Mouse (Mus musculus) heart, adult 18-20 months (tissue): ENCODE measurements at regions not wholly inside any gene's neighbourhood (a gene's known extent, or its start where the extent isn't known, plus 50 kb on each side); places are given as distances from the start of the nearest gene placed in this dataset.

Source experiments
- DNase-seq, 2 experiments: peaks; one replicate each; pipeline ENCODE4 v3.0.0; 2021 to 2022; ENCODE audit warnings: mixed read lengths in 1 of 2

DNA sequence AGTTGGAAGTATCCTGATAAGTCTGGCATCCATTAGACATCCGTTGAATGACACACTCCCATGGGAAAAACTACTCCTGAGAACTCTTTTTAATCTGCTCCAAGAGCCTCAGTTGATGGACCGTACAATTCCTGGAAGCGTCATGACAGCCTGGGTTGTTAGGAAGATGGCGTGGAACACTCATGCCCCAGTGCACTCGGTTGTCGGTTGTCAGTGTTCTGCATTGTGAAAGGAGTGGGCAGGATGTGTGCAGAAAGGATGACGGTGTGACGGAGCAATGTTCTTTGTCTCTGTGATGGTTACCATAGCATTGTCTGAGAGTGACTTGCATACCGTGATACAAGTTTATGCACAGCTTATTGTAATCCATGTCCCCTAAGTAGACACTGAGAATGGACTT is 164.4 kb downstream of the Slc30a10 start:
- DNase-seq, result no peak

DNA sequence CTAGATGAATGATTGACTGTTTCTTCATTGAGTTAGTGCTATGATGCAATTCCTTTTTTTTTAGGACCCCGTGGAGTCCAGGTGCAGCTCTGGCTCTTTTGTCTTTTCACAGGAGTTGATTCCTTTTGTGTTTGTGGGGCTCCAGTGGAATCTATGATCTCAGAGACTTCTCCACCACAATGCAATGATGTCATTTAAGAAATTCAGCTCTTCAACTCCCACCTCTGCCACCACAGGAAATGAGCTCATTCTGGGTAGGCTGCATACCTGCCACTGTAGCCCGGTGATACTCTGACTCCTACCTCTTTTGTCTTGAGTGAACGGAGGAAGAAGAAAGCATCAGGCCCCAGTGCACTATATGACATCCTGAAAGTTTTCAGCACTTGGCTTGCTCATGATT is 173.8 kb downstream of the Slc30a10 start:
- no peak for DNase-seq

- peak in 1 of 2 experiments; percentile 5 for DNase-seq
These were observed 175.3 kb downstream of the Slc30a10 start for GRCm38 (mm10) chr1:185629976-185630375.

- DNase-seq, result no peak
These were observed 184.0 kb downstream of the Slc30a10 start for GRCm38 (mm10) chr1:185638631-185639030.

DNA sequence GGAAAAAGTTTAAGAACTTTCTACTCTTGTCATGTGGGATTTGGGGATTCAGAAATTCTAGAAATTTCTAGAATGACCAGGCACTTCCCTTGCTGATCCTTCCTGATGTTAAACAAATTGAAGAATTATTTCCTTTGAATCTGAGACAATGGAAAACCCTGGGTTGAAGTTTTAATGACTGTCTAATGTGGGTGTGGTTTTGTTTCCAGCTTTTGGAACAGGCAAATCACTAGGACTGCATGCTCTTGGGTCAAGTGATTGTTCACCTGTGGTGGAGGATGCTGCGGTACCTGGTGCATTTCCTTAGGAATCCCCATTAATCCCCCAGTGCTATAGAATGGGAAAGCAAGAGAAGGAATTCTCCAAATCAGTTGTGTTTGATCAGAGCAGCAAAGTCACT is 184.8 kb downstream of the Slc30a10 start:
- no peak for DNase-seq

GRCm38 (mm10) chr1:185644026-185644425 is 189.4 kb downstream of the Slc30a10 start:
- peak in 1 of 2 experiments; percentile 21 for DNase-seq

DNA sequence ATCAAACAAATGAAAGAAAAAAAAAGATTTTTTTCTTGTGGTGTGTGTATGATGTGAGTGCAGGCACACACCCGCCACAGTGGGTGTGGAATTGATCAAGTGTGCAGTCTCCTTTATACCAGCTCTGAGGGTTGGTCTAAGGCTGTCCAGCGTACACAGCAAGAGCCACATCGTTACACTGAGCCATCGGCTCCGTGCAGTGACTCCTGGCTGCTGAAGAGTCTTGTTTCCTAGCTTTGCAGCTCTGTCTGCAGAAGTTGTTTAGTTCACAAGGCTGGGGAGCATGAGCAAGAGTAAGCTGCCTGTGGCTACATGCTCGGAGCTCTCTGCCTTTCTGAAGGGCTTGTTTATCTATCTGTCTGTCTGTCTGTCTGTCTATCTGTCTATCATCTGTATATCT is 193.5 kb downstream of the Slc30a10 start:
- DNase-seq, result no peak

GRCm38 (mm10) chr1:185648926-185649325 is 194.3 kb downstream of the Slc30a10 start:
- no peak for DNase-seq

DNA sequence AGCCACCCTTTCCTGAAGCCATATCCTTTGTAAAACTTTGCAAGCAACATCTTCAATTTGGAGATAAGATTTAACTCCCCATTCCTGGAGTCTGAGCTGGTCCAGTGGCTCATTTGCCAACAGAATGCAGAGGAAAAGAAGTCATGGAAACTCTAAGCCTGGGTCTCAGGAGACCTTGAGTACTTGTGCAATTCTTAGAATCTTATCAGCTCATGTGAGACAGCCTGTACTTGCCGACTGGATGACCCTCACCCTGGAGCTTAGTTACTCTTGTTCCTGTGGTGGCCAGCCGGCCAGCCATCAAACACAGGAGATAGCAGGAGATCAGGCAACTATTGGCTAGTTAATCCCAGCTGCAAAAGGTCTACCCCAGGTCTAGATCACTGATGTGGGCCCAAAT is 196.3 kb downstream of the Slc30a10 start:
- peak; percentile 32 to 71 for DNase-seq

- peak in 1 of 2 experiments; percentile 15 for DNase-seq
These were observed 200.4 kb downstream of the Slc30a10 start for GRCm38 (mm10) chr1:185655021-185655420.

- no peak for DNase-seq
These were observed 200.8 kb downstream of the Slc30a10 start for GRCm38 (mm10) chr1:185655461-185655860.

GRCm38 (mm10) chr1:185657286-185657685 is 202.6 kb downstream of the Slc30a10 start:
- DNase-seq, result no peak

- no peak for DNase-seq
These were observed 204.8 kb downstream of the Slc30a10 start for GRCm38 (mm10) chr1:185659476-185659875.

- no peak for DNase-seq
These were observed 207.7 kb downstream of the Slc30a10 start for GRCm38 (mm10) chr1:185662336-185662735.

- DNase-seq, result no peak
These were observed 215.5 kb downstream of the Slc30a10 start for GRCm38 (mm10) chr1:185670029-185670741.

- no peak for DNase-seq
These were observed 218.3 kb downstream of the Slc30a10 start for GRCm38 (mm10) chr1:185672940-185673339.

DNA sequence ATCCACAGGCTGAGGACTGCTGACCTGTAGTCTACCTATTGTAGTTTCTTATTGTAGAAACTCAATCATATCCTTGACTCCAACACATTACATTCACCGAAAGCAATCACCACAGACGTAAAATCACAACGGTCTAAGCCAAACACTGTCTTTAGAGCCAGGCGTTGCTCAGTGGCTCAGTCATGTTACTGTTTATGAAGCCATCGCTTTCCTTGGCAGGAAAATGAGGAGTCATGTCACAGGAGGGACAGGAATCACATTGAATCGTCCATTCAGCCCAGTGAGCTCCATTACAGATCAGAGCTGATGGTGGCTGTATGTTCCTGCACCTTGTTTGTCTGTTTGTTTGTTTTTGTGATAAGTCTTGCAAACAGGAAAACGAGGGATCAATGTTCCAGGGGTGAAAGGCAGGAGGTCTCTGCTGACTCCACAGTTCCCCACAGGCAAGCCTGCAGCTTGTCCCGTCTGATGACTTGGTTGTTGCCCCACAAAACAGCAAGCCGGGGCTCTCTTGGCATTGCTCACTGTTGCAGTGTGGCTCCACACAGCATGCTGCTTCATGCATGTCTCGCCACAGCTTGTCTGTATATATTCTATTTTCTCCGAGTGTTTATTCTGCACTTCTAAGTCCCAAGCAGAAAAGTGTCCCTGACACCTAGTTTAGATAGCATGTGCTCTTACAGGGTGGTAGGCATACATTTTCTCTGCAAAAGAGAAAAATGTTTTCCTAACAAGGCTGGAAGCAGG is 221.2 kb downstream of the Slc30a10 start:
- DNase-seq, result no peak

DNA sequence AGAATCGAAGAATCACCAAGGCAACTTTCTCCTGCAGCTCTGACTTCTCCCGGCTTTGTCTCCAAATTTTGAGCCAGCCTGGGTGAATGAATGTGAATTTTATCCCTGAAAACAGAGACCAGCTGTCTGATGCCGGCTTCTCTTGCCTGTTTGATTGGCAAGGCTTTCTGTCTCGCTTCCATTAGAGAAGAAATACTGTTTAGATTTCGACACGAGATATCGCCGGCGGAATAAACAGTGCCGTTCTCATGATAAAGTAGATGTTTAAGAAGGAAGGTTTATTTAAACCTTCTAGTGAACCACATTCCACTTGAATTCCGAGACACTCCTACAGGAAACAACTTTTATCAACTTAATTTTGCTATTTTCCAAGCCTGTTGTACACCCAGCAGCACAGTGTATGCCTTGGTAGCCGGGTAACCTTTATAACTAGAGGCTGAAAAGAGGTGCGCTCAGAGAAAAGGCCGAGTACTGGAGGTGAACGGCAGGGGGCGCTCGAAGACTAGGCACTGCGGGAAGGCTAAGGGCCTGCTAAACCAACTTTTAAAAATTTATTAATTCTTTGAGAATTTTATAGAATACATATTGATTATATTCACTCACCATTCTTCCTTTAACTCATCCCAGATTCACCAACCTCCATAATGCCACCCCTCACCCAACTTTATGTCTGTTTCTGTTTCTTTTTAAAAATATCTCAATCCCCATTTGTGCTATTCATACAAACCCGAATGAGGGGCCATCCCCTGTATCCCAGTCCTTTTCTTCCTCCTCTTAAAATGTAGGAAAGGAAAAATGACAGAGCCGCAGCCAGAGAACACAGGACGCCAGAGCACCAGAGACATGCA is 227.2 kb downstream of the Slc30a10 start:
- peak; percentile 53 to 90 for DNase-seq

DNA sequence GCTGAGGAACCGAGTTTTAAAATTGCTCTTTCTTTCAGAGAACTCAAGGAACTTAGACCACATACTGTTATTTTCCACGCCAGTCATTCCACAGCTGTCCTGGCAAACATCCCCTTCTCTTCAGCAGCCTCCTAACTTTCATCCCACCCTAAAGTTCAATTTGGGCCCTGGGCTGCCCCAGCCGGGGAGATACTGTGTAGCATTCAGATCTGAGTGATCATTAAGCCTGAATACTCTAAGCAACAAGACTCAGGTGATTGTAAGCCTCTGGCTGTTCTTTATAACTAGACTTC is 227.8 kb downstream of the Slc30a10 start:
- peak; percentile 22 to 26 for DNase-seq

DNA sequence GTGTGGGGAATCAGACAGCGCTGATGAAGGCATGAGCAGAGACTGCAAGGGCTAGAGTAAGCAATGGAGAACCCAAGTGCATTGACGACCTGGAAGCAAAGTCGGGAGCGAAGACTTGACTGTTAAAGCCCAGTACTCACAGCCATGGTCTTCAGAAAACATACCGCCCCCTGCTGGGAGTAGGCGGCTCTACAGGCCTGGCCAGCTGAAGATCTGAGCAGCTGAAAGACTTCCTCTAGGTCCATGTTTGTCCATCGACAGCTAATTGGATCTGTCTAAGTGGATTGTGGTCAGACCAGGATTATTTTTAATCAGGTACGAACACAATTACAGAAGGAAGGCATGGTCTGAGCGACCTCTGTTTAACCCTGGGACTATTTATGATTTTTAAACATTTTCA is 230.0 kb downstream of the Slc30a10 start:
- peak in 1 of 2 experiments; percentile 21 for DNase-seq

DNA sequence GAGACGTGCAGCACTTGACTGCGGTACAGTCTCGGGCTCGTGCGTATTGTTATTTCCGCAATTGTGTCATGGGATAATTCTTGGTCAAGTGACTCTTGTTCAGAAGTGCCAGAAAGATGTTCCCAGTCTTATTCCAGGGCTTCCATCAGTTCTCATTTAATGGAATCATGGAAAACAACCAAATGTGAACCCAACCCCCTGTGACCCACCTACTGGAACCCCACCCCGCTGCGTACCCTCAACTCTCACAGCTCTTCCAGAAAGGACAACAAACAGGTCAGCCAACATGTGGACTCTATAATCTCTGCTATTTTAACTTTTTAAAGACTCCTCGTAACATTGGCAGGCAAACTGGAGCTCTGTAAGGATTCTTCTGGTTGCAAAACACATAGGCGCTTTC is 233.9 kb downstream of the Slc30a10 start:
- no peak for DNase-seq

DNA sequence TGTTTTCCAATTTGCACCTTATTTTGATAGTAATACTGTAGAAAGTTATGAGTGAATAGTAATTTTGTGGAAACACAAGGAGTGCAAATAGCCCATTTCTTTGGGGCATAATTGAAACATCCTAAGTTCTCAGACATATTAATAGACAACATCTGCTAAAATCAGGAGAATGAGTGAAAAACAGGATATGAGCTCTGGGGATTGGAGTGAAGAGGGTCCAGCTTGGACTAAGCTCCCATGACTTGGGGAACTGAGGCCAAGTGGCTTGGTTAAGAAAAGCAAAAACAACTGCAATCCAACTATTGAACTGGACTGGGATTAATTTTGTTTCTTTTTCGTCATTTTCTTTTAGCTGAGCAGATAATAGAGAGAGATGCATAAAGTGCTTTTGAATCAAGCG is 240.7 kb downstream of the Slc30a10 start:
- no peak for DNase-seq

- DNase-seq, result no peak
These were observed 245.1 kb downstream of the Slc30a10 start for GRCm38 (mm10) chr1:185699758-185700157.
